Mouse (Mus musculus): ENCODE measurements at regions not wholly inside any gene's neighbourhood (a gene's known extent, or its start where the extent isn't known, plus 50 kb on each side); places are given as distances from the start of the nearest gene placed in this dataset.

- TF ChIP-seq POLR2A (IDR thresholded peaks at IDR 0.05; ENCODE audit: borderline replicate concordance, extremely low read depth, insufficient read depth, insufficient read length, poor library complexity, severe bottlenecking) (no peak), CTCF (IDR thresholded peaks at IDR 0.05; ENCODE audit: borderline replicate concordance, extremely low read depth, insufficient read depth, insufficient read length) (no peak)
Measured at GRCm38 (mm10) chr15:13635346-13635940, 462.0 kb upstream of the Cdh6 start.

Measured in brain, embryonic 14.5 days (tissue).